Mouse (Mus musculus): ENCODE results near the gene Tha1.

DNA sequence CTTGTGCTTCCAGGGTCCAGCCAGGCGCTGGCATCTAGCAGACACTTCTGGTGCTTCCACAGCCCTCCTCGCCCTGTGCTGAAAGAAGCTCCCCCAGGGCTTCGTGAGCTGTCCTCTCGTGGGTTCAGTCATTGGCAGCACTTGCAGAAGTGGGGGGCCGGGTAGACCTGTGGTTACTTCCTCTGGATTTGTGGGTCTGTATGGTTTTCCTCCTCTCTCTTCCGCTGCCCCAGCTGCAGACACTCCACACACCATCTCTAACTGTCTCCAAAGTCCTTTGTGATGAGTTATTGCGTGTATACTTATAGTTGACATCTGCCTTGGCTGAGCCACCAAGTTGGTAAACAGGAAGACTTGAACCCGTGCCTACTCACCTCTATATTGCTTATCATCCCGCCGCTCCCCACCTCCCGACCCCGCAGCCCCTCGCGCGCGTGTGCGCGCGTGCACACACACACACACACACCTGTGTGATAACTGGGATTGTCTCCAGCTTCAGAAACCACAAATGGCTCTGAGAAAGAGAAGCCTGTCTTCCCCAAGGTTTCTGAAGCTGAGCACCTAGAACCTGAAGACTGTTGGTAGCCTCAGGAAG is 18.4 kb upstream of the Tha1 start:
- TF ChIP-seq CTCF (IDR thresholded peaks at IDR 0.05; ENCODE audit: borderline replicate concordance, insufficient read depth, low read depth, low read length) (no peak), POLR2A (IDR thresholded peaks at IDR 0.05; ENCODE audit: borderline replicate concordance, insufficient read depth, low read length) (no peak)
